Mouse (Mus musculus) bone marrow macrophage, adult 2 months (primary cell): ENCODE data around the gene Rgma.

Experiments used
- CTCF ChIP-seq: IDR thresholded peaks from 2 replicates; pipeline ENCODE4 v1.5.1; 2012; ENCODE audit warnings: low read depth, mild to moderate bottlenecking, low read length, moderate library complexity
- POLR2A ChIP-seq: IDR thresholded peaks from 2 replicates; pipeline ENCODE4 v1.6.1; 2012; ENCODE audit warnings: mild to moderate bottlenecking, low read depth, low read length, borderline replicate concordance

DNA sequence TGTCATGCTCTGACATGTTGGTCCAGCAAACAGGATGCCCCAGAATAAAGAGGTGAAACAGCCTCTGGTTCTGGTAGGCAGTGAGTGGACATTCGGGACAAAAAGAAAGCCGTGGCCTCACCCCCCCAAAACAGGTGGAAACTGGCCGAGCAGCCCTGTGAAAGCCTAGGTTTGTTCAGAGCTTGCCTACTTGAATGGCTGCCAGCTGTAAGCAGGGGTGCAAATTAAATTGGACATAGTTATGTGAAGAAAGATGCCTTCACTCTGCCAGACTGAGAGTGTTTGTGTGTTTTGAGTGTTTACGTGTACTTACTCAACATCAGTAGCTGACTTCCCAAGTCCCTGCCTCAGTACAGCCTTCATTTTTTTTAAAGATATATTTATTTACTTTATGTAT lies 18.7 kb downstream of the Rgma start:
- TF ChIP-seq CTCF, result no peak
- TF ChIP-seq POLR2A, result no peak
